Mouse (Mus musculus) gastrocnemius, postnatal 4 days (tissue): Measurements from ENCODE around the gene Olfr750. TPM values are rescaled to one million over a fixed set of nuclear protein-coding genes. Genes with fewer than 3 reads are reported as not detected.

Experiments used
- DNase-seq, 2 experiments: peaks; one replicate each; pipeline ENCODE4 v3.0.0; 2021 to 2022; ENCODE audit warnings: low spot score in 2 of 2, mixed read lengths in 2 of 2
- total RNA-seq, 2 experiments: library from RNA; stranded (reverse); gene quantifications; 2 replicates each; pipeline ENCODE4 v1.2.3; 2021

Olfr750 gene
- total RNA-seq, 2 experiments from 2014 or later: not detected

GRCm38 (mm10) chr14:51027387-51028155, 46.7 kb downstream of the Olfr750 start:
- no peak for DNase-seq

DNA sequence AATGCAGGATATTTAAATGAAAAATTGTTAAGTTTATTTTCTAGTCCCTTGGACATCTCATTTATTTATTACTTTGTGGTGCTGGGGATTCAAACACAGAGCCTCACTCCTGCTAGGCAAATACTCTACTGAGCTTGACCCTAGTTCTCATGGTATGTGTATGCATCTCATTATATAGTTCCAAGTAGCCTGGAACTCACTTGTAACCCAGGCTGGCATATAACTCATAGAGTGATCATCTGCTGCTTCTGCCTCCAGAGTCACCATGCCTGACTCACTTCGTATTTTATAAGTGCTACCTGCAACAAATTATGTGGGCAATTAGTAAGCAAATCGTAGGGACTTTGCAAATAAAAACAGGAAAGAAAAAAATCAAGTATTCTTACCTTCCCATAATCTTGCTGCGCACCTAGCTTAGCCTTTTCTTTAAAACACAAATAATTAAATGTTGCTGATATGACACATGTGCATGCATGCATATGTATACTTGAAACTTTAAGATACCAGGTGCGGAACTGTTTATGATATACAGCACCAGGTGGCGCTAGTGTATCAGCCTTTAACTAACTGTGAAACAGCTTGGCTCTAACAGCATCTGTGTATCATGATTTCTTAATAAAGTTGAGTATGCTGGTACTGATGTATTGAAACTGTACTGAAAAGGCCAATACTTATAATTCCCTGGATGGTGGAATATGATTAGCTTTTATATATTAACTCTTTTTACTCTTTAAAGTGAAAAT, 47.7 kb downstream of the Olfr750 start:
- DNase-seq: peak in 1 of 2 experiments; percentile 54

- DNase-seq: no peak
Observed at GRCm38 (mm10) chr14:51024820-51025219, 49.4 kb downstream of the Olfr750 start.

- no peak for DNase-seq
Observed at GRCm38 (mm10) chr14:51023457-51023856, 50.8 kb downstream of the Olfr750 start.

GRCm38 (mm10) chr14:51017256-51017655, 57.0 kb downstream of the Olfr750 start:
- DNase-seq: peak in 1 of 2 experiments; percentile 40

Other genes starting within 250 kb of the Olfr750 start
- 10 to 100 TPM in 1 of 2 experiments, 1 to 10 TPM in 1; 9.7 to 12.2 TPM for gene Tep1, start 203.9 kb downstream of the Olfr750 start, total RNA-seq
- gene Klhl33, start 176.9 kb downstream of the Olfr750 start, total RNA-seq: 10 to 100 TPM in 1 of 2 experiments, 1 to 10 TPM in 1; 5.8 to 10.1 TPM
- gene Osgep, start 149.5 kb downstream of the Olfr750 start, total RNA-seq: 10 to 100 TPM; 48.6 to 52.2 TPM
- gene Apex1, start 149.5 kb downstream of the Olfr750 start, total RNA-seq: 10 to 100 TPM; 61.1 to 62.7 TPM
- gene Pip4p1, start 143.6 kb downstream of the Olfr750 start, total RNA-seq: 10 to 100 TPM; 23.5 to 25.2 TPM
- 10 to 100 TPM; 12.7 to 13.9 TPM for gene Pnp, start 143.4 kb downstream of the Olfr750 start, total RNA-seq
- 1 to 10 TPM; 7.9 to 8.5 TPM for gene Gm49342, start 129.9 kb downstream of the Olfr750 start, total RNA-seq
- gene Pnp2, start 118.4 kb downstream of the Olfr750 start, total RNA-seq: under 1 TPM; 0.67 to 0.71 TPM
- not detected for gene Rnase10, start 66.7 kb downstream of the Olfr750 start, total RNA-seq
- gene Rnase9, start 32.6 kb downstream of the Olfr750 start, total RNA-seq: not detected
- not detected for gene Rnase11, start 24.3 kb downstream of the Olfr750 start, total RNA-seq
- not detected for gene Rnase12, start 16.8 kb downstream of the Olfr750 start, total RNA-seq
- gene Rnase4, start 16.6 kb upstream of the Olfr750 start, total RNA-seq: 10 to 100 TPM; 76.4 to 86.0 TPM
- 1 to 10 TPM; 7.7 to 8.9 TPM for gene Ang, start 16.7 kb upstream of the Olfr750 start, total RNA-seq
- not detected for gene Eddm3b, start 40.0 kb upstream of the Olfr750 start, total RNA-seq
- gene Rnase6, start 49.5 kb upstream of the Olfr750 start, total RNA-seq: under 1 TPM; 0.25 to 0.52 TPM
- not detected for gene Rnase1, start 72.3 kb upstream of the Olfr750 start, total RNA-seq
- not detected for gene Rnase2b, start 87.8 kb upstream of the Olfr750 start, total RNA-seq
- gene Ang2, start 124.7 kb upstream of the Olfr750 start, total RNA-seq: not detected
- gene Ear14, start 129.0 kb upstream of the Olfr750 start, total RNA-seq: not detected
- not detected for gene Rnase2a, start 181.7 kb upstream of the Olfr750 start, total RNA-seq